ENCODE assay signal across 20 mouse cellular contexts in the genomic region with DNA sequence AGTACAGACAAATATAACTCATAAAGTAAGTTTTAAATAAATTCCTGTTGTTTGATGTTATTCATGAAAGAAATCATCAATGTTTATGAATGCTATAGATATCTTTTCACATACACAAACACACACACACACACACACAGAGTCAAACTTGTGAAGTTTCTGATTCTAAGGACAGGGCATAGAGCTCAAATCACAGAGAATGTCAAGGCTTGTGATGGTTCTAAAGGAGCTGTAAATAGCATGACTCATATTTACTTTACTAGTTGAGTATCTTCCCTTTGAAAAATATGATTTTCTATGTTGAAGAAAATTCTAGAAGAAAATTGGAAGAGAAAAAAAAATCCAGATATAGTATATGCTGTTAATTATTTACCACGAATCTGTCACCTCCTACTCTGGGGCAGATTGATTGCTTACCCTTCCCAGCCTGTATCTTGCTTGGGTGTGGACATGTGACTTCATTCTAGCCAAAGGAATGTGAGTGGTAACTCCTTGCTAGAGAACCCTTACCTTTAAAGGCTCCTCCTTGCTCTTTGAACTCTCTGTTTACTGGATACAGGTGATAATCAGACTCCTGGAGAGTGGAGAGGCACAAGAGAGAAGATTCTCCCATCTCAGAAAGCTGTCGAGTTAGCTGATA.
"Had no signal": no experiment of that assay in that cellular context is flagged by ENCODE, and none has a peak within 500 bp of the region (broad histone marks: within the 10 kb centered on the region; RNA-seq: fewer than 3 reads in every experiment).

No protein-coding gene starts in this region.

- DNase-seq: kidney, adult 18-20 months; kidney, adult 9 months; kidney, postnatal 14 days; kidney, postnatal 4 days; left cerebral cortex, postnatal 4 days; liver, embryonic 13.5 days; lung, adult 2 months; lung, postnatal 14 days; lung, postnatal 4 days; right cerebral cortex, adult 18-20 months; right cerebral cortex, postnatal 14 days; right cerebral cortex, postnatal 4 days; thymus, postnatal 25 days had no signal

- H3K4me3 ChIP-seq: layer of hippocampus, adult 2 months; limb, embryonic 12.5 days; limb, embryonic 15.5 days; liver, embryonic 13.5 days; midbrain, embryonic 12.5 days; midbrain, embryonic 15.5 days; neural tube, embryonic 12.5 days; neural tube, embryonic 15.5 days had no signal

- H3K4me1 ChIP-seq: limb, embryonic 15.5 days; liver, embryonic 13.5 days; midbrain, embryonic 15.5 days; neural tube, embryonic 12.5 days; neural tube, embryonic 15.5 days had no signal

- H3K9me3 ChIP-seq: limb, embryonic 12.5 days; limb, embryonic 15.5 days; liver, embryonic 13.5 days; midbrain, embryonic 12.5 days; midbrain, embryonic 15.5 days; neural tube, embryonic 12.5 days; neural tube, embryonic 15.5 days had no signal

- H3K36me3 ChIP-seq: limb, embryonic 12.5 days; limb, embryonic 15.5 days; liver, embryonic 13.5 days; midbrain, embryonic 12.5 days; midbrain, embryonic 15.5 days; neural tube, embryonic 12.5 days; neural tube, embryonic 15.5 days had no signal

- H3K4me2 ChIP-seq: limb, embryonic 12.5 days; limb, embryonic 15.5 days; liver, embryonic 13.5 days; midbrain, embryonic 12.5 days; midbrain, embryonic 15.5 days; neural tube, embryonic 12.5 days; neural tube, embryonic 15.5 days had no signal

- H3K27ac ChIP-seq: limb, embryonic 12.5 days; limb, embryonic 15.5 days; liver, embryonic 13.5 days; midbrain, embryonic 12.5 days; midbrain, embryonic 15.5 days; neural tube, embryonic 12.5 days; neural tube, embryonic 15.5 days had no signal

- ATAC-seq: midbrain, embryonic 15.5 days had no signal

- H3K27me3 ChIP-seq: limb, embryonic 12.5 days; limb, embryonic 15.5 days; liver, embryonic 13.5 days; midbrain, embryonic 12.5 days; midbrain, embryonic 15.5 days; neural tube, embryonic 12.5 days; neural tube, embryonic 15.5 days had no signal

- H3K9ac ChIP-seq: limb, embryonic 12.5 days; limb, embryonic 15.5 days; liver, embryonic 13.5 days; midbrain, embryonic 12.5 days; midbrain, embryonic 15.5 days; neural tube, embryonic 12.5 days; neural tube, embryonic 15.5 days had no signal
